Mouse (Mus musculus): ENCODE data around the gene Galr3. TPM values are rescaled to one million over a fixed set of nuclear protein-coding genes. Genes with fewer than 3 reads are reported as not detected.

The Galr3 gene
- polyA plus RNA-seq, 1 experiment from 2014 or later, result not detected

- H3K4me3 ChIP-seq (replicated peaks; ENCODE audit: low read length), result peak overlapping the region; percentile 89
- peaks cover 23% of the 10 kb centered on the region for H3K36me3 ChIP-seq (ENCODE audit: control insufficient read depth, insufficient read depth)
- H3K4me1 ChIP-seq (replicated peaks; ENCODE audit: control insufficient read depth, insufficient read depth, low read length), result peaks cover 17% of the 10 kb centered on the region
- no peak for ATAC-seq
- peak overlapping the region; percentile 70 for H3K27ac ChIP-seq (ENCODE audit: low read length)
- H3K9ac ChIP-seq (replicated peaks; ENCODE audit: low read depth, low read length), result peak overlapping the region; percentile 42
- peak overlapping the region; percentile 75 for H3K4me2 ChIP-seq (ENCODE audit: low read length)
- no peaks in the 10 kb centered on the region for H3K27me3 ChIP-seq (replicated peaks; ENCODE audit: control insufficient read depth, insufficient read depth, low read length)
- no peaks in the 10 kb centered on the region for H3K9me3 ChIP-seq (ENCODE audit: control insufficient read depth, low read length)
- WGBS, result 39% methylated on average over 10 of the region's 10 CpGs
These were observed 32.8 kb downstream of the Galr3 start for GRCm38 (mm10) chr15:79074446-79074845.

DNA sequence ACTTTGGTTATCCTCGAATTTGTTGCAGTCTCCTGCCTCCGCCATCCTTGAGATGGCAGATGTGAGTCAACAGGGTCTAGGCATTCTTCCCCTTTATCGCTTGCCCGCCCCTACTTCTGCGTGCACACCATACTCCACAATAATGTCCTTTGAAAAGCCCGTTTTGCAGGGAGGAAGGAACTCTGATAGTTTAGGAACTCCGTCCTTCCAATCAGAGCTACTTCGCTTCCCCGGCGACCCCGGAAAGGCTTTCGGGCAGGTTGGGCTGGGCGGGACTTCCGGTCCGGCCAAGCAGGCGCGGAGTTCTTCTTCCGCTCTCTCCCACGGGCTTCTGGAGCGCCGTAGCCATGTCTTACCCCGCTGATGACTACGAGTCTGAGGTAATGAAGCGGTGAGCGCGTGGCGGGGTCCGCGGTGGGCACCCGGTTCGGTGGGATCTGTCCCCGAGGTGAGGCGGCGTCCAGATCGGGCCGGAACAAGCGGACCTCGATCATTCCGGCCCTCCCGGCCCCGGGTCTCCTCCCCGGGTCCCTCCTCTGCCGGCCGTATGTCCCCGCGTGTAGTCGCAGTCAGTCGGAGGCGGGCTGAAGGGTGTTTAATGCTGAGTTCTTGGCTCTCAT, 33.3 kb downstream of the Galr3 start, which contains the start of gene Eif3l:
TSS of gene Eif3l (plus strand) at position 267 of the 620 bp plus-strand sequence.
- WGBS, result under 1% methylated on average over 49 of the region's 49 CpGs
- Histone ChIP-seq H3K9ac (replicated peaks; ENCODE audit: low read depth, low read length) (peak within 1 kb of the TSS; percentile 84), H3K36me3 (ENCODE audit: control insufficient read depth, insufficient read depth) (peaks cover 24% of the 10 kb centered on the region), H3K9me3 (ENCODE audit: control insufficient read depth, low read length) (no peaks in the 10 kb centered on the region), H3K4me1 (replicated peaks; ENCODE audit: control insufficient read depth, insufficient read depth, low read length) (peaks cover 17% of the 10 kb centered on the region), H3K4me3 (replicated peaks; ENCODE audit: low read length) (peak within 1 kb of the TSS; percentile 89), H3K27me3 (replicated peaks; ENCODE audit: control insufficient read depth, insufficient read depth, low read length) (no peaks in the 10 kb centered on the region), H3K4me2 (ENCODE audit: low read length) (peak within 1 kb of the TSS; percentile 75), H3K27ac (ENCODE audit: low read length) (peak within 1 kb of the TSS; percentile 70)
- peak; percentile 97 for ATAC-seq

GRCm38 (mm10) chr15:79075658-79076365, 34.1 kb downstream of the Galr3 start:
- H3K9me3 ChIP-seq (ENCODE audit: control insufficient read depth, low read length), result no peaks in the 10 kb centered on the region
- H3K4me1 ChIP-seq (replicated peaks; ENCODE audit: control insufficient read depth, insufficient read depth, low read length), result peaks cover 17% of the 10 kb centered on the region
- H3K4me2 ChIP-seq (ENCODE audit: low read length), result peak overlapping the region; percentile 75
- ATAC-seq, result no peak; the same call in 1 of the 2 replicates
- H3K4me3 ChIP-seq (replicated peaks; ENCODE audit: low read length), result peak overlapping the region; percentile 89
- WGBS, result 40% methylated on average over 15 of the region's 15 CpGs
- H3K27ac ChIP-seq (ENCODE audit: low read length), result no peak overlapping the region
- H3K27me3 ChIP-seq (replicated peaks; ENCODE audit: control insufficient read depth, insufficient read depth, low read length), result no peaks in the 10 kb centered on the region
- peaks cover 29% of the 10 kb centered on the region for H3K36me3 ChIP-seq (ENCODE audit: control insufficient read depth, insufficient read depth)
- peak overlapping the region; percentile 84 for H3K9ac ChIP-seq (replicated peaks; ENCODE audit: low read depth, low read length)

- WGBS, result 97% methylated on average over 7 of the region's 7 CpGs
- no peak overlapping the region for H3K4me2 ChIP-seq (ENCODE audit: low read length)
- no peak for ATAC-seq
- no peak overlapping the region for H3K4me3 ChIP-seq (replicated peaks; ENCODE audit: low read length)
- H3K27ac ChIP-seq (ENCODE audit: low read length), result no peak overlapping the region
- H3K36me3 ChIP-seq (ENCODE audit: control insufficient read depth, insufficient read depth), result peaks cover 53% of the 10 kb centered on the region
- peaks cover 13% of the 10 kb centered on the region for H3K4me1 ChIP-seq (replicated peaks; ENCODE audit: control insufficient read depth, insufficient read depth, low read length)
- H3K9me3 ChIP-seq (ENCODE audit: control insufficient read depth, low read length), result no peaks in the 10 kb centered on the region
- H3K27me3 ChIP-seq (replicated peaks; ENCODE audit: control insufficient read depth, insufficient read depth, low read length), result no peaks in the 10 kb centered on the region
- no peak overlapping the region for H3K9ac ChIP-seq (replicated peaks; ENCODE audit: low read depth, low read length)
These were observed 37.9 kb downstream of the Galr3 start for GRCm38 (mm10) chr15:79079567-79079966.

- H3K4me2 ChIP-seq (ENCODE audit: low read length), result no peak overlapping the region
- no peaks in the 10 kb centered on the region for H3K4me1 ChIP-seq (replicated peaks; ENCODE audit: control insufficient read depth, insufficient read depth, low read length)
- H3K27ac ChIP-seq (ENCODE audit: low read length), result no peak overlapping the region
- H3K27me3 ChIP-seq (replicated peaks; ENCODE audit: control insufficient read depth, insufficient read depth, low read length), result no peaks in the 10 kb centered on the region
- peaks cover 35% of the 10 kb centered on the region for H3K36me3 ChIP-seq (ENCODE audit: control insufficient read depth, insufficient read depth)
- H3K9ac ChIP-seq (replicated peaks; ENCODE audit: low read depth, low read length), result no peak overlapping the region
- H3K9me3 ChIP-seq (ENCODE audit: control insufficient read depth, low read length), result no peaks in the 10 kb centered on the region
- no peak for ATAC-seq
- no peak overlapping the region for H3K4me3 ChIP-seq (replicated peaks; ENCODE audit: low read length)
- 90% methylated on average over 6 of the region's 6 CpGs for WGBS
These were observed 50.6 kb downstream of the Galr3 start for GRCm38 (mm10) chr15:79092284-79092683.

Small RNA genes lying within 50 kb of the gene (microRNA-seq; reads per million reads assigned to microRNA genes)
- 1.0 reads per million for gene Mir6956

Other genes starting within 250 kb of the Galr3 start
- 1.3 and 1.4 TPM in 2 replicates for gene Card10, start 238.8 kb upstream of the Galr3 start, polyA plus RNA-seq (2015; fragmentation: Nextera tagmentation; extraction: Ambion mirVana)
- 9.7 and 11.0 TPM in 2 replicates for gene Cdc42ep1, start 199.3 kb upstream of the Galr3 start, polyA plus RNA-seq (2015; fragmentation: Nextera tagmentation; extraction: Ambion mirVana)
- gene Lgals2, start 186.4 kb upstream of the Galr3 start, polyA plus RNA-seq (2015; fragmentation: Nextera tagmentation; extraction: Ambion mirVana), result not detected in 2 replicates
- 61.3 and 67.4 TPM in 2 replicates for gene Gga1, start 164.7 kb upstream of the Galr3 start, polyA plus RNA-seq (2015; fragmentation: Nextera tagmentation; extraction: Ambion mirVana)
- 0.19 and 0.30 TPM in 2 replicates for gene Gm49510, start 142.2 kb upstream of the Galr3 start, polyA plus RNA-seq (2015; fragmentation: Nextera tagmentation; extraction: Ambion mirVana)
- gene Sh3bp1, start 142.1 kb upstream of the Galr3 start, polyA plus RNA-seq (2015; fragmentation: Nextera tagmentation; extraction: Ambion mirVana), result 4.9 and 6.0 TPM in 2 replicates
- 96.4 and 102 TPM in 2 replicates for gene Pdxp, start 128.0 kb upstream of the Galr3 start, polyA plus RNA-seq (2015; fragmentation: Nextera tagmentation; extraction: Ambion mirVana)
- 51.9 and 95.5 TPM in 2 replicates for gene Lgals1, start 115.2 kb upstream of the Galr3 start, polyA plus RNA-seq (2015; fragmentation: Nextera tagmentation; extraction: Ambion mirVana)
- 60.4 and 64.2 TPM in 2 replicates for gene Nol12, start 107.0 kb upstream of the Galr3 start, polyA plus RNA-seq (2015; fragmentation: Nextera tagmentation; extraction: Ambion mirVana)
- 42.7 and 49.7 TPM in 2 replicates for gene Triobp, start 94.2 kb upstream of the Galr3 start, polyA plus RNA-seq (2015; fragmentation: Nextera tagmentation; extraction: Ambion mirVana)
- 403 and 441 TPM in 2 replicates for gene H1f0, start 13.4 kb upstream of the Galr3 start, polyA plus RNA-seq (2015; fragmentation: Nextera tagmentation; extraction: Ambion mirVana)
- gene Ankrd54, start 21.0 kb downstream of the Galr3 start, polyA plus RNA-seq (2015; fragmentation: Nextera tagmentation; extraction: Ambion mirVana), result 54.9 and 58.1 TPM in 2 replicates
- 188 and 205 TPM in 2 replicates for gene Eif3l, start 33.3 kb downstream of the Galr3 start, polyA plus RNA-seq (2015; fragmentation: Nextera tagmentation; extraction: Ambion mirVana)
- 8.2 and 10.0 TPM in 2 replicates for gene Micall1, start 67.0 kb downstream of the Galr3 start, polyA plus RNA-seq (2015; fragmentation: Nextera tagmentation; extraction: Ambion mirVana)
- 253 and 256 TPM in 2 replicates for gene Polr2f, start 99.1 kb downstream of the Galr3 start, polyA plus RNA-seq (2015; fragmentation: Nextera tagmentation; extraction: Ambion mirVana)
- 11.7 and 13.1 TPM in 2 replicates for gene 1700088E04Rik, start 99.4 kb downstream of the Galr3 start, polyA plus RNA-seq (2015; fragmentation: Nextera tagmentation; extraction: Ambion mirVana)
- gene Sox10, start 123.4 kb downstream of the Galr3 start, polyA plus RNA-seq (2015; fragmentation: Nextera tagmentation; extraction: Ambion mirVana), result 2.0 and 2.2 TPM in 2 replicates
- 76.3 and 102 TPM in 2 replicates for gene Pick1, start 187.3 kb downstream of the Galr3 start, polyA plus RNA-seq (2015; fragmentation: Nextera tagmentation; extraction: Ambion mirVana)
- gene Gm49486, start 187.5 kb downstream of the Galr3 start, polyA plus RNA-seq (2015; fragmentation: Nextera tagmentation; extraction: Ambion mirVana), result 0.82 and 0.94 TPM in 2 replicates
- gene Slc16a8, start 212.9 kb downstream of the Galr3 start, polyA plus RNA-seq (2015; fragmentation: Nextera tagmentation; extraction: Ambion mirVana), result 0.41 and 0.62 TPM in 2 replicates
- gene Baiap2l2, start 243.7 kb downstream of the Galr3 start, polyA plus RNA-seq (2015; fragmentation: Nextera tagmentation; extraction: Ambion mirVana), result 2.0 and 3.0 TPM in 2 replicates